Mouse (Mus musculus) heart, embryonic 15.5 days (tissue): Measurements from ENCODE around the gene Snx7. TPM values are rescaled to one million over a fixed set of nuclear protein-coding genes. Genes with fewer than 3 reads are reported as not detected.

Experiments
- ATAC-seq: fragments of 200-750 bp; cut with Nextera tagmentation; replicated peaks from 2 replicates; pipeline ENCODE4 v1.8.0; 2017; ENCODE audit warnings: low read depth, moderate TSS enrichment; ENCODE audit not compliant: insufficient number of reproducible peaks, insufficient read depth, low FRiP score
- H3K27ac ChIP-seq: fragments of 300-500 bp; sonication (generic); 2 replicates; pipeline ENCODE4 v1.5.1; 2015; ENCODE audit warnings: mild to moderate bottlenecking, inconsistent platforms
- H3K27me3 ChIP-seq: fragments of 300-500 bp; sonication (generic); 2 replicates; pipeline ENCODE4 v1.6.1; 2015; ENCODE audit warnings: inconsistent platforms
- H3K36me3 ChIP-seq: fragments of 300-500 bp; sonication (generic); 2 replicates; pipeline ENCODE4 v1.6.1; 2015; ENCODE audit warnings: mild to moderate bottlenecking, inconsistent platforms
- H3K4me1 ChIP-seq: fragments of 300-500 bp; sonication (generic); replicated peaks from 2 replicates; pipeline ENCODE4 v1.6.1; 2015; ENCODE audit warnings: inconsistent platforms
- H3K4me2 ChIP-seq: fragments of 300-500 bp; sonication (generic); 2 replicates; pipeline ENCODE4 v1.6.1; 2015; ENCODE audit warnings: inconsistent platforms, mild to moderate bottlenecking, moderate library complexity
- H3K4me3 ChIP-seq: fragments of 300-500 bp; sonication (generic); 2 replicates; pipeline ENCODE4 v1.5.1; 2015; ENCODE audit warnings: mild to moderate bottlenecking, inconsistent platforms
- H3K9ac ChIP-seq: fragments of 300-500 bp; sonication (generic); 2 replicates; pipeline ENCODE4 v1.6.1; 2015; ENCODE audit warnings: mild to moderate bottlenecking, inconsistent platforms
- H3K9me3 ChIP-seq: fragments of 300-500 bp; sonication (generic); replicated peaks from 2 replicates; pipeline ENCODE4 v1.6.1; 2016; ENCODE audit warnings: inconsistent platforms
- WGBS: fragments of 180-500 bp; shearing (Covaris S2); methylation state at CpG from one replicate; pipeline ENCODE4 v1.1.7; 2015; ENCODE audit warnings: mixed read lengths; 5-methylcytosine and 5-hydroxymethylcytosine counted together
- polyA plus RNA-seq: library from polyadenylated mRNA; unstranded; fragments of >200 nt; fragmentation: Nextera tagmentation; extraction: Ambion mirVana; gene quantifications from 2 replicates; pipeline ENCODE4 v1.2.1, GENCODE M21; 2015

Snx7 gene
- polyA plus RNA-seq, 1 experiment from 2014 or later = 43.8 TPM

GRCm38 (mm10) chr3:117858996-117859395 is 9.7 kb downstream of the Snx7 start:
- H3K4me3 ChIP-seq = no peak overlapping the region
- H3K9ac ChIP-seq = no peak overlapping the region
- no peaks in the 10 kb centered on the region for H3K9me3 ChIP-seq
- no peak overlapping the region for H3K4me2 ChIP-seq
- ATAC-seq = no peak
- peaks cover 6% of the 10 kb centered on the region for H3K36me3 ChIP-seq
- H3K27me3 ChIP-seq = no peaks in the 10 kb centered on the region
- peaks cover 10% of the 10 kb centered on the region; the same call in 1 of the 2 replicates for H3K4me1 ChIP-seq
- WGBS = 90% methylated on average over 3 of the region's 3 CpGs
- no peak overlapping the region for H3K27ac ChIP-seq

GRCm38 (mm10) chr3:117853729-117854128 is 15.0 kb downstream of the Snx7 start:
- Histone ChIP-seq H3K9me3 (no peaks in the 10 kb centered on the region), H3K27ac (no peak overlapping the region), H3K4me2 (no peak overlapping the region), H3K4me3 (no peak overlapping the region), H3K27me3 (no peaks in the 10 kb centered on the region), H3K9ac (no peak overlapping the region), H3K4me1 (0 out of 2 replicates have a peak, but pooled peaks cover 3% of the 10 kb centered on the region), H3K36me3 (no peaks in the 10 kb centered on the region)
- 50% methylated on average over 3 of the region's 3 CpGs for whole genome bisulfite sequencing
- no peak for ATAC-seq

- ATAC-seq = no peak
- 82% methylated on average over 3 of the region's 3 CpGs for WGBS
- no peak overlapping the region for H3K4me3 ChIP-seq
- no peak overlapping the region for H3K27ac ChIP-seq
- H3K9me3 ChIP-seq = no peaks in the 10 kb centered on the region
- H3K36me3 ChIP-seq = no peaks in the 10 kb centered on the region
- no peak overlapping the region for H3K9ac ChIP-seq
- no peak overlapping the region for H3K4me2 ChIP-seq
- H3K27me3 ChIP-seq = no peaks in the 10 kb centered on the region
- H3K4me1 ChIP-seq = 0 out of 2 replicates have a peak, but pooled peaks cover 3% of the 10 kb centered on the region
Measured at GRCm38 (mm10) chr3:117852054-117852361, 16.7 kb downstream of the Snx7 start.

GRCm38 (mm10) chr3:117851278-117852053 is 17.3 kb downstream of the Snx7 start:
- Histone ChIP-seq H3K4me1 (0 out of 2 replicates have a peak, but pooled peaks cover 3% of the 10 kb centered on the region), H3K27ac (no peak overlapping the region), H3K9ac (no peak overlapping the region), H3K4me3 (no peak overlapping the region), H3K36me3 (no peaks in the 10 kb centered on the region), H3K27me3 (no peaks in the 10 kb centered on the region), H3K4me2 (no peak overlapping the region), H3K9me3 (no peaks in the 10 kb centered on the region)
- WGBS = 90% methylated on average over 18 of the region's 18 CpGs
- no peak for ATAC-seq

- no peak overlapping the region for H3K4me3 ChIP-seq
- WGBS = 76% methylated on average over 6 of the region's 6 CpGs
- no peak overlapping the region for H3K9ac ChIP-seq
- H3K9me3 ChIP-seq = no peaks in the 10 kb centered on the region
- no peaks in the 10 kb centered on the region for H3K27me3 ChIP-seq
- no peak for ATAC-seq
- no peaks in the 10 kb centered on the region for H3K4me1 ChIP-seq
- no peak overlapping the region for H3K27ac ChIP-seq
- no peak overlapping the region for H3K4me2 ChIP-seq
- no peaks in the 10 kb centered on the region for H3K36me3 ChIP-seq
Measured at GRCm38 (mm10) chr3:117848866-117849265, 19.9 kb downstream of the Snx7 start.

GRCm38 (mm10) chr3:117842658-117843057 is 26.1 kb downstream of the Snx7 start:
- Histone ChIP-seq H3K4me1 (no peaks in the 10 kb centered on the region), H3K36me3 (no peaks in the 10 kb centered on the region), H3K4me2 (no peak overlapping the region), H3K27ac (no peak overlapping the region), H3K4me3 (no peak overlapping the region), H3K9ac (no peak overlapping the region), H3K27me3 (no peaks in the 10 kb centered on the region), H3K9me3 (no peaks in the 10 kb centered on the region)
- ATAC-seq = no peak
- 91% methylated on average over 1 of the region's 1 CpGs for WGBS

GRCm38 (mm10) chr3:117839867-117840545 is 28.7 kb downstream of the Snx7 start:
- Histone ChIP-seq H3K4me2 (no peak overlapping the region), H3K36me3 (peaks cover 12% of the 10 kb centered on the region; the same call in 1 of the 2 replicates), H3K4me3 (no peak overlapping the region), H3K9me3 (no peaks in the 10 kb centered on the region), H3K9ac (no peak overlapping the region), H3K27ac (no peak overlapping the region), H3K4me1 (no peaks in the 10 kb centered on the region), H3K27me3 (no peaks in the 10 kb centered on the region)
- ATAC-seq = no peak
- 65% methylated on average over 12 of the region's 12 CpGs for WGBS

GRCm38 (mm10) chr3:117838020-117838419 is 30.7 kb downstream of the Snx7 start:
- no peak overlapping the region for H3K4me2 ChIP-seq
- no peak for ATAC-seq
- H3K9me3 ChIP-seq = no peaks in the 10 kb centered on the region
- H3K27ac ChIP-seq = no peak overlapping the region
- no peak overlapping the region for H3K9ac ChIP-seq
- no peak overlapping the region for H3K4me3 ChIP-seq
- 53% methylated on average over 3 of the region's 3 CpGs for WGBS
- H3K36me3 ChIP-seq = peaks cover 12% of the 10 kb centered on the region; the same call in 1 of the 2 replicates
- H3K4me1 ChIP-seq = no peaks in the 10 kb centered on the region
- no peaks in the 10 kb centered on the region for H3K27me3 ChIP-seq

- H3K4me1 ChIP-seq = no peaks in the 10 kb centered on the region
- no peak overlapping the region for H3K27ac ChIP-seq
- H3K27me3 ChIP-seq = no peaks in the 10 kb centered on the region
- H3K9ac ChIP-seq = no peak overlapping the region
- WGBS = 81% methylated on average over 6 of the region's 6 CpGs
- no peaks in the 10 kb centered on the region for H3K9me3 ChIP-seq
- no peaks in the 10 kb centered on the region; the same call in 1 of the 2 replicates for H3K36me3 ChIP-seq
- no peak for ATAC-seq
- H3K4me3 ChIP-seq = no peak overlapping the region
- H3K4me2 ChIP-seq = no peak overlapping the region
Measured at GRCm38 (mm10) chr3:117826486-117827200, 42.1 kb downstream of the Snx7 start.

- ATAC-seq = no peak
- H3K4me3 ChIP-seq = no peak overlapping the region
Measured at GRCm38 (mm10) chr3:117823218-117823617, 45.5 kb downstream of the Snx7 start.

GRCm38 (mm10) chr3:117817635-117818034 is 51.1 kb downstream of the Snx7 start:
- H3K27ac ChIP-seq = no peak overlapping the region
- no peak for ATAC-seq
- 88% methylated on average over 1 of the region's 1 CpGs for WGBS

More at GRCm38 (mm10) chr3:117823218-117823617, 45.5 kb downstream of the Snx7 start:
- Histone ChIP-seq H3K36me3 (no peaks in the 10 kb centered on the region; the same call in 1 of the 2 replicates), H3K4me2 (no peak overlapping the region), H3K27ac (no peak overlapping the region), H3K4me1 (no peaks in the 10 kb centered on the region), H3K9me3 (no peaks in the 10 kb centered on the region), H3K9ac (no peak overlapping the region), H3K27me3 (no peaks in the 10 kb centered on the region)
- WGBS = 90% methylated on average over 3 of the region's 3 CpGs

More at GRCm38 (mm10) chr3:117817635-117818034, 51.1 kb downstream of the Snx7 start:
- Histone ChIP-seq H3K36me3 (no peaks in the 10 kb centered on the region), H3K9me3 (no peaks in the 10 kb centered on the region), H3K4me1 (no peaks in the 10 kb centered on the region), H3K4me2 (no peak overlapping the region), H3K27me3 (no peaks in the 10 kb centered on the region), H3K4me3 (no peak overlapping the region), H3K9ac (no peak overlapping the region)
